Comparison of ENCODE assay signal across 16 mouse cellular contexts in the genomic region with DNA sequence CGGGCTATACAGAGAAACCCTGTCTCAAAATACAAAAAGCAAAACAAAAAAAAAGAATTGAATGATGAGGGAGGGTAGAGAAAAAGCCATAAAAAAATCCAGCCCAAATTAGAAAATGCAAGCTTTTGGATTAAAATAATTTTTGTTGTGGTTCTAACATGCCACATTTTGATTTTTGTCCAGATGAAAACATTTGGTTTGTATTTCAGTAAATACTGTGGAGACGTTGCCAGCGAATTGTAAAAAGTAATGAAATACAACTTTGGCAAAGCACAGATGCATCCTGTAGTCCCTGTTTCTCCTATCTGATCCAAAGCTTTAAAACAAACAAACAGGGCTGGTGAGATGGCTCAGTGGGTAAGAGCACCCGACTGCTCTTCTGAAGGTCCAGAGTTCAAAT.
"Had no signal": no experiment of that assay in that cellular context is flagged by ENCODE, and none has a peak within 500 bp of the region (broad histone marks: within the 10 kb centered on the region; RNA-seq: fewer than 3 reads in every experiment).

No protein-coding gene starts in this region.

- H3K9me3 ChIP-seq: limb, embryonic 15.5 days; liver, embryonic 12.5 days; midbrain, embryonic 10.5 days; neural tube, embryonic 13.5 days had no signal

- H3K36me3 ChIP-seq: limb, embryonic 15.5 days had no signal

- H3K27me3 ChIP-seq: limb, embryonic 15.5 days; liver, embryonic 12.5 days; neural tube, embryonic 13.5 days had no signal

- H3K4me3 ChIP-seq: limb, embryonic 15.5 days; liver, embryonic 12.5 days; midbrain, embryonic 10.5 days; neural tube, embryonic 13.5 days had no signal

- H3K4me2 ChIP-seq: limb, embryonic 15.5 days; liver, embryonic 12.5 days; lung, embryonic 14.5 days; neural tube, embryonic 13.5 days had no signal

- H3K9ac ChIP-seq: limb, embryonic 15.5 days; liver, embryonic 12.5 days; lung, embryonic 14.5 days; neural tube, embryonic 13.5 days had no signal

- ATAC-seq: liver, embryonic 12.5 days; midbrain, embryonic 16.5 days had no signal

- DNase-seq: layer of hippocampus, adult 9-11 months; layer of hippocampus, postnatal 36 days; lung, embryonic 14.5 days; lung, postnatal 10 days; lung, postnatal 4 days; retina, postnatal 1 day; right cerebral cortex, postnatal 4 days; spleen, adult 18-20 months; thymus, adult 18-20 months; thymus, postnatal 14 days had no signal

- H3K27ac ChIP-seq: kidney, postnatal 0 days; limb, embryonic 15.5 days; liver, embryonic 12.5 days; midbrain, embryonic 10.5 days; neural tube, embryonic 13.5 days had no signal

- H3K4me1 ChIP-seq: liver, embryonic 12.5 days had no signal
